Mouse (Mus musculus) testis, adult 2 months (tissue): ENCODE data around the gene Zbtb38.

Experiments
- CTCF ChIP-seq: fragments of 200-500 bp; IDR thresholded peaks from 2 replicates; pipeline ENCODE4 v1.5.1; 2012; ENCODE audit warnings: low read depth, mild to moderate bottlenecking, inconsistent platforms, low read length, moderate library complexity; ENCODE audit not compliant: control insufficient read depth, insufficient read depth, insufficient replicate concordance
- POLR2A ChIP-seq: fragments of 200-500 bp; IDR thresholded peaks from 2 replicates; pipeline ENCODE4 v1.6.1; 2012; ENCODE audit warnings: low read depth, mild to moderate bottlenecking, inconsistent platforms, low read length, moderate library complexity; ENCODE audit not compliant: control insufficient read depth

- no peak for TF ChIP-seq CTCF
- TF ChIP-seq POLR2A = no peak
Observed at GRCm38 (mm10) chr9:96633771-96634170, 118.9 kb downstream of the Zbtb38 start.
